Mouse (Mus musculus): Measurements from ENCODE around the gene Smg6. TPM values are rescaled to one million over a fixed set of nuclear protein-coding genes. Genes with fewer than 3 reads are reported as not detected.

Gene Smg6
- total RNA-seq, 4 experiments from 2014 or later, result 16.7 to 22.8 (median 20.2) TPM

DNA sequence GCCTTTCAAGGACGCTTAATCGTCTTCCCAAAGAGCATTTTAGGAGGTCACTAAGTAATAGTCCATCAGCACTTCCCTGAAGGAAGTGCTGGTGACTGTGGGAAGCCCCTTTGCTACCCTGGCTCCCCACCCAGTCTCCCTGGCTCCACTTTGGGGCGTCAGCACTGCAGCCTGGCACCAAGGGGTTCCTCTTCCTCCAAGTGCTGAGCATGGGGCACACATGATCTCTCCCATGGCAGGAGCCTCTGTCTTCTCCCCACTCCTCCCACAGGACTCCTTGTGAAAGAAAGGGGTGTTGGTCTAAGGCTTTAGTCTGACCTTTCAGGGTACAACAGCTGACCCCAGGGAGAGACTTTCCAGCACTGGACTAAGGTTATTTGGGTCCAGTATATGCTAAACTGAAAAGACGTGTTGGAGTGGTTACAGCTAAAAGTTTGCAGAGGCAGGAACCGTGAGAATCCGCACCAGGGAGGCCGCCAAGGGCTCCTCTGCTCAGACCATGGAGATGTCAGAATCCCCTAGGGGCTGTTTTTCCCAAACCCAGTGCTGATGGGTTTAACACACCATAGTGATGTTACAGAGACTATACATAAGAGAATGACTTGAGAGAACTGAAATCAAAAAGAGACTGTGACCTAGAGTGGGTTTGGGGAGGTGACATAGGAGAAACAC lies 122.2 kb downstream of the Smg6 start:
- no peak for DNase-seq (ENCODE audit: low spot score)

DNA sequence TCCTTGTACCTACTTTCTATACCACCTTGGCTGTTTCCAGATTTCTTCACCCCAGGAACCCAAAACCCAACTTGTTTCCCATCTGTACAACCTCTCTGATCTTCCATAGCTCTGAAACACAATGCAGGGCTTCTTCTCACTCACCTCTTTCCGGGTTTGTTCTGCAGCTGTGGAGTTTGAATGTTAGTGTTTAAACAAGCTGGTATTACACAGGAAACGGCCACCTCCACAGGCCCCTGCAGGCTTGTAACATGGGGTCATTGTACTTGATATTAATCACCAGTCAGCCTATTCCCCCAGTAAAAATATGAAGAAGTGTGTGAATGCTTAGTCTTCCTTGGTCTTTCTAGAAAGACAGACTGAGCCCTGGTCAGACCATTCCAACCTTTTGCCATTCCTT lies 123.5 kb downstream of the Smg6 start:
- DNase-seq (ENCODE audit: low spot score), result no peak

DNA sequence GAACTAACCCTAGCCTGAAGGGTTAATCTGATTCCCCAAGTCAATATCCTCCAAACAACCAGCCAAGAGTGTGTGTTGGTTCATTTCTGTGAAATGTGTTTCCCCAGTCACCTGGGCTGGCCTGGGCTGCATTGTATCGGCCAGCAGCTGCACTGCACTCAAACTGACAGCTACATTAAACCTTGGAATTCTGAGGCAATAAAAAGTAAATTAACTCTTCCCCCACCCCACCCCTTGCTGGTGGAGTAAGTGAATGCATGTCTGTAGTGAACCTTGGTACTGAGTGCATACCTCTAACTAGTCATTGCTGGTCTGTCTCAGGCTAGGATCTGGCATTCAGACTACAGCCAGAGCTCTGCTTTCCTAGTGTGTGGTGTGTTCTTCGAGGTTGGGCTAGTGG lies 124.2 kb downstream of the Smg6 start:
- DNase-seq (ENCODE audit: low spot score), result no peak

DNA sequence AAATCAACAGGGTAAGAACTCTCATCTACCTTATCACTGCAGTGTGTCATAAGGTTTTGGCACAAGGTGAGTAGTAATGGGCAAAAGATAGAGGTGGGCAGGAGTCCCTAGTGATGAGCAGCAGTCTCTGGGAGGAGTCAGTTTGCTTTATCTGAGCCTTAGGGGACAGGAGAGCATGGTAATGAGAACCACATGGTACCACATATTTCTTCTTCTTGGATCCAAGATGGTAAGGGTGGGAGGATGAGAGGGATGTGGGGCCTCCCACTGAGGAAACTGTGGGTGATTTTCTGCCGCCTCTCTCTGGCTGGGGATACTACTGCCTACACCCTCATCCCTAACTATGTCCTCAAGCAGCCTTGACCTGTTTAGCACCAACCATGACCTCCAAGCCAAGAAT lies 125.6 kb downstream of the Smg6 start:
- no peak for DNase-seq (ENCODE audit: low spot score)

- no peak for DNase-seq (ENCODE audit: low spot score)
These were observed 126.3 kb downstream of the Smg6 start for GRCm38 (mm10) chr11:75051712-75052550.

DNA sequence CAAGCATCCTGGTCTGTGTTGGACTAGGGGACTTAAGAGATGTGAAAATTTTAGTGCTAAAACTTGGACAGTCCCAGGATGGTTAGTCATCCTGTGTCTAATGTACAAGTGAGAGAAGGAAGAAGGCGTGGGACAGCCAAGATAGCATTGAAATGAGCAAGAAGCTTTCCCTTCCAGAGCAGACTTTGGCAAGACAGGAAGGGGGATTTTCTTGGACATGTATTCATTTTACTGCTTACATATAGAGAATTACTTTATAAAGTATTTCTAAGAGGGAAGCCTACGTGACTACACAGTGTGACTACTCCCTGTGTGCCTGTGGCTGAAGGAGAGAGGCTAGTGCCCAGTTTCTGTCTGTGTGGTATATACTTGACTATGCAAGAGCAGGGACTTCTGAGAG lies 127.4 kb downstream of the Smg6 start:
- no peak for DNase-seq (ENCODE audit: low spot score)

DNA sequence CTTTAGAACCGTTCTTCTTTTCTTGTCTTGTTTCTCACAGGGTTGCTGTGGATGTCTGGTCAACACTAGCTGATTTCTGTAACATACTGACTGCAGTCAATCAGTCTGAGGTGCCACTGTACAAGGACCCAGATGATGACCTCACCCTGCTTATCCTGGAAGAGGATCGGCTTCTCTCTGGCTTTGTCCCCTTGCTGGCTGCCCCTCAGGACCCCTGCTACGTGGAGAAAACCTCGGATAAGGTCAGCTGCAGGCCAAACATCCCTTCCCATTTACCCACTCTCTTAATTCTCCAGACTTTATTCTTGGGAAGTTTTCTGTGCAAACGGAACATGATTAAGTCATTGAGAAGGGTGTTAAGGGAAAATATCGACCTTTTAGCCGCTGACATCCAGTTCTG lies 128.1 kb downstream of the Smg6 start:
- no peak for DNase-seq (ENCODE audit: low spot score)

GRCm38 (mm10) chr11:75054184-75054877 lies 128.7 kb downstream of the Smg6 start:
- no peak for DNase-seq (ENCODE audit: low spot score)

- no peak for DNase-seq (ENCODE audit: low spot score)
These were observed 129.2 kb downstream of the Smg6 start for GRCm38 (mm10) chr11:75054878-75055214.

- DNase-seq (ENCODE audit: low spot score), result no peak
These were observed 137.0 kb downstream of the Smg6 start for GRCm38 (mm10) chr11:75062650-75063049.

DNA sequence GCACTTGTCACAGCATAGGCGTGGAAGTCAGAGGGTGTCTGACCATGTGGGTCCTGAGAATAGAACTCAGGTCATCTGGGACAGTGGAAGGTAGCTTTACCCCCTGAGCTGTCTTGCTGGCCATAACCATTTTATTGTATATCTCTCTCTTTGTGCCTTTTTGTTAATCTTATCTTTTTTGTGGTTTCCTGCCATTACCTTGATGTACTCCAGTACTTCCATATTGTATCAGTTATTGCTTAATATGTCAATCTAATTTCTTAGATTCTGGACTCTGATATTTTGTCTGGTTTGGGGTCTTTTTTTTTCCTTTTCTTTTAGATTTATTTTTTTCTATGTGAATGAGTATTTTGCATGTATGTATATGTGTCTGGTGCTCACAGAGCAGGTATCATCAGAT lies 138.6 kb downstream of the Smg6 start:
- DNase-seq (ENCODE audit: low spot score), result no peak

GRCm38 (mm10) chr11:75071352-75071751 lies 145.7 kb downstream of the Smg6 start:
- DNase-seq (ENCODE audit: low spot score), result no peak

- DNase-seq (ENCODE audit: low spot score), result no peak
These were observed 147.5 kb downstream of the Smg6 start for GRCm38 (mm10) chr11:75072932-75073625.

GRCm38 (mm10) chr11:75073696-75074095 lies 148.1 kb downstream of the Smg6 start:
- no peak for DNase-seq (ENCODE audit: low spot score)

DNA sequence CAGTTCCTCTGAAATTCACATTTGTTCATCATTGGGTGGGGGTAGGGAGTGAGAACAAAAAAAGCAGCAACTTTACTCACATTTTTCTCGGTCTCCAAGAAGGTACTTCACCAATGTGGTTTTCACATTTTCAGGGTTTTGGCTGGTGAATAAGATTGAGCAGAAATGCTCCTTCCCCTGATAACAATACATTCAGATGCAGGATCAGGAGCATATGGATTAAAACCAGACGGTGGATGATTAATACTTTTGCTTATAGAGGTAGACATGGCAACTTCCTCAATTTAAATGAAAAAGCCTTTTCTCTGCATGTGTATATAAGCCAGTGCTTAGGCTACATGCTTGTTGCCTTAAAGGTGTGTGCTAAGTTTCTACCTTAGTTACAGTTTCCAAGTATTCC lies 148.9 kb downstream of the Smg6 start:
- no peak for DNase-seq (ENCODE audit: low spot score)

- DNase-seq (ENCODE audit: low spot score), result no peak
These were observed 153.0 kb downstream of the Smg6 start for GRCm38 (mm10) chr11:75078616-75079015.

GRCm38 (mm10) chr11:75083031-75083430 lies 157.4 kb downstream of the Smg6 start:
- DNase-seq (ENCODE audit: low spot score), result no peak

GRCm38 (mm10) chr11:75092159-75092558 lies 166.5 kb downstream of the Smg6 start:
- DNase-seq (ENCODE audit: low spot score), result no peak

GRCm38 (mm10) chr11:75092656-75093055 lies 167.0 kb downstream of the Smg6 start:
- DNase-seq (ENCODE audit: low spot score), result no peak

DNA sequence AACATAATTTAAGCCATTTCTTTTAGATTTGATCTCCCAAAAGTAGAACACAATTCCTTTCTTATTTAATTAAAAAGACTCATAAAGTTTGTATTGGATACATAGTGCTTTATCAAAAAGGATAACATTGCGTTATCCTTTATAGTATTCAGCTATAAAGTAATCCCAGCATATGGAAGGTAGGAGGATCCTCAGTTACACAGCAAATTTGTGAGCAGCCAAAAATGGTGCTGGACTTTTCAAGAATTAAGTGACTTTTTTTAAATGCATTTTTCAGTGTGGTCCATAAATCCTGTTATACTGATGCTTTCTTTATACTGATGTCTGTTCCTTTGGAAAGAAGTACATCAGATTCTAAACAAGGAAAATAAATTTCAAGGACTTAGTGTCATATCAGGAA lies 169.1 kb downstream of the Smg6 start:
- DNase-seq (ENCODE audit: low spot score), result no peak

DNA sequence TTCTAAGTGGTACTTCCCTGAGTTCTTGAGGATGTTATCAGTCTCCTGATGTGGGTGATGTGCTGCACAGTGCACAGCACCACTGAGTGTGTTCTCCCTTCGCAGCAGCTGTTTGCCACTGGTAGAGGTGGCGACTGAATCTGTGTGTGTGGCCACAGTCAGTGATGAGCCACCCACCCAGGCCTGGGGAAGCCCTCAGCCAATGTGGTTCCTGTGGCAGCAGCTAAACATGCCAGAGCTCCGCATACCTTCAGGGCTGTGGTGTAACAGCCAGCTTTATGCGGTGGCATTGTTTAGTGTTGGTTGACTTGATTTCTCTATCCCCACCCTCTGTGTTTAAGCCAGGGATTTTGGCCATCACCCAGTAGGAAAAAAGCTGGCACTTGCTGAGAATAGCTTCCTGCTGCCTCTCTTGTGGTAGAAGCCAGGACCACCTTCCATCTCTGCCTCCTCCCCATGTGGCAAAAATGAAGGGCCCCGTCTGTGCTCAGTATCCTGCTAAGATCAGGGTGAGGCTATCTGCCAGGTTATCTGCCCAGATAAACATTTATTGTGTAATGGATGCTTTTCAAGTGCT lies 177.2 kb downstream of the Smg6 start:
- DNase-seq (ENCODE audit: low spot score), result no peak

- DNase-seq (ENCODE audit: low spot score), result peak; percentile 21
These were observed 181.0 kb downstream of the Smg6 start for GRCm38 (mm10) chr11:75106614-75107013.
